Mouse (Mus musculus) frontal cortex, adult (tissue): ENCODE measurements around the gene Tnn.

ENCODE experiments used
- ATAC-seq: cut with Nextera tagmentation; 2 replicates; pipeline ENCODE4 v1.9.2; 2017; ENCODE audit warnings: mild to moderate bottlenecking, moderate library complexity, mixed read lengths; ENCODE audit not compliant: low TSS enrichment

Tnn gene

DNA sequence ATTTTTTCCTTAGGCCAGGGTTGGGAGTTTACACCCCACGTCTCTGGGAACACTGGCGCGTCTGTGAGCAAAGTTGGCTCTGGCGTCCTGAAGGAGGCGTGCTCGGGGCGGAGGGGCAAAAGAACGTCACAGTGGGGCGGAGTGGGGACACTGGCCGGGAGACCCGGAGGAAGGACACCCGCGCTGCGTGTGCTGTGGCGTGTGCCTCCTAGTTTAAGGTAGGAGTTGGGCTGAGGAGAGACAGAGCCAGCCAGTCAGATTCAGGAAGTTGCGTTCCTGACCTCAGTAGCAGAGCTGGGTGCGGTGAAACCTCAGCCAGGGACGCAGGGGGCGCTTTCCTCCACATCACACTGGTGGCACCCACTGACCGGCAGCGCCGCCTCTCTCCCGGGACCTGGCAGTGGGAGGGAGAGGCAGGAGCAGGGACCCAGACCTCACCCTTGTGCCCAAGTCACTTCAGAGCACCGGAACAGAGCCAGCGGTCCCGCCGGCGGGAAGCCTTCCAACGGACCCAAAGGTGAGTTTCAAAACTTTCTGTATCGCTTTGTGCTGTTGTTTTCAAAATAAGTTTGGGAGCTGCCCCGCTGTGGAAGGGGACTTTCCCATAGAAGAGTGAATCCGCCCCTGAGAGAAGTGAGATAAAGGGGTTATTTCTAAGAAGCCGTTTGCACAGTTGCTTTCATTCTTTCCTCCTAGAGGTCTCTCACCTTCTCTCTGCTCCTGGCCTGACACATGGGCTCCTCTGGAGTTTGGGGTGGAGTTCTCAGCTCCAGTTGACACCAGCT is 109.0 kb downstream of the Tnn start, which contains the start of gene 4930523C07Rik:
4930523C07Rik (plus strand) TSS at position 146 of the 785 bp plus-strand sequence.
- ATAC-seq: peak; percentile 64

DNA sequence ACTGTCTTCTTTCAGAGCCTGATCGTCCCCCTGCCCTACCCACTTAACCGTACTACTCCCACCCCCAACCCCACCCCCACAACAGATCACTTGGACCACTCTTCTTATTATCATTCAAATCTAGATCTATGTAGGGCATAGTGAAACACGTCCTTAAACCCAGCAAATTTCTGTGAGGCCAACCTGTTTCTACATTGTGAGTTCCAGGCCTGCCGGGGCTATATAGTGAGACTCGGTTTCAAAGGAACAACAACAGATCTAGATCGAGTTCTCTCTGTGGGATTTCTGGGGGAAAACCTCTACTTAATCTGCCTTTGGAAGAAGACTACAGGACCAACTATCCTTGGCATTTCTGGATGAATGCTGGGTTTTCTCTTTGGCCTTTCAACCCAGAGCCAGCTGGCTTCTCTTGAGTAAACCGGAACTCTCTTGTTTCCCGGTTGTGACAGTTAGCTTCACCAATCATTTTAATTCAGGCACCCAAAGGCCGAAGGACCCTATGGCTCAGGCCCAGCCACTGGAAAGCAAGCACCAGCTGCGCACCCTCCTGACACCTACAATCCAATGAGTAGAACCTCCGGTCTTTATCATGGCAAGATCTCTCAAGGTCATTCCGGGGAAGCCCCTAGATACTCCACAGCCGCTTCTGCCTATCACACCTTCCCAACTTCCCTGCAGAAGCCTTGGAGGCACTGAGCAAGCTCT is 110.0 kb downstream of the Tnn start:
- no peak for ATAC-seq

DNA sequence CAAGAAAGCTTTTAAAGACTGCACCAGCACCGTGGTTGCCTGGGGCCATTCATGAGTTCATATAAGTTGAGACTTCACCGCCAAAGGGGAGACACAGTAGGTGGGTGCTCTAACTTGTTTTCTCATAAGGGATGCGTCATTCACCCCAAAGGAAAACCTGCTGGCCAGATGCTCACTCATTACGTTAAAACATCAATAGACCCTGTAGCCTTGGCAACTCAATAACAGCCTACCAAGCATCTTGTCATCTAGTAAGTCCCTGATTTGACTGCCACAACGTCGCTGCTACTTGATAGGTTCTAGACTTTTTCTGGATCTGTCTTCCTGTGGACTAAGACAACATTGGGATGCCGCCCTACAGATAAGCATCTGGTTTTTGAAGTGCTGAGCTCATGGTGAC is 111.0 kb downstream of the Tnn start:
- ATAC-seq: no peak

DNA sequence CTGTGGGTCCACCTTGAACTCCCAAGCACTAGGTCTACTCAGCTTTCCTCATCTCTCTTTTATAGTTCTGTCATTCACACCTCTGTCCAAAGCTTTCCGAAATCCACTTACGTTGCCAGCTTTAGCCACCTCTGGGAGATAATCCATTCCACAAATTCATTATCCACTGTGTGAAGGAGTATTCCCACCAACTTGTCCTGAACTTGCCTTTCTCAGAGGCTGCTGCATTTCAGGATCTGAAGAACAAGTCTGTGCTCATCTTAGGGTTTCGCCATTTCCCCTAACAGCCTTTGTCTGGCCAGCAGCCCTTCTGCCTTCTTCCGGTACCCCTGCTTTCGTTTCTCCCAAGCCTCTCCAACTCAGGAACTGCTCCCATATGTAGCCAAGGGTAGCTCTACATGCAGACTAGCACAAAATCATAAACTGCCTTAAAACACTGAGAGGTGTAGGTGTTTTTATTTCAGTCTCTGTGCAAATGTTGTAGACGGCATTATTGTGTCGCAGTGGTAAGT is 112.1 kb downstream of the Tnn start:
- peak; percentile 22; the same call in 1 of the 2 replicates for ATAC-seq

DNA sequence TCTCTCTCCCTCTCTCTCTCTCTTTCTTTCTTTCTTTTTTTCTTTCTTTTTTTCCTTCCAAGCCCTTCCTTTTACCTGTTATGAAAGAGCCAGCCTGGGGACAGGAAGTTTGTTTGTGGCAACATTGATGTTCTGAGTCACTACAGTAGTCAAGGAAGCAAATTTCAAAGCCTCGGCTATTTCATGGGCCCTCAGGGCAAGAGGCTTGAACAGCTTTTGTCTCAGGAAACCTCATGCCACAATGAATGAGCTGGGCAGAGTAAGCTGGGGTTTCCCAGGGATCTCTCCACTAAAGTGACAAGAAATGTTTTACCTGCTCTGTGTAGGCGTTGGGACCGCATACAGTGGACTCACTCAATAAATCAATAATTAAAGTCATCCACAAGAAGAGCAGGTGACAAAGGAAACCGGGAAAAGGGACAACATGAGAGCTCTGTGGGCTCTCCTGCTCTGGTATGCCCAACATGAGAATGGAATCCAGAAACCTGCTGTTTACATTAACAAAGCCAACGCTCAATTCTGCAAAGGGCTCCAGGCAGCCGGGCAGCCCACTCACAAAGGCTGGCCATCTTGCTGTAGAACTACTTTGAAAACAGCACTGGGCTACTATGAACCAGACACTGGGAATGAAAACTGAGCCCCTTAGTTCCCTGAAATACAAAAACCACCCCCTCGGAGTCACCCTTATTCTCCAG is 113.3 kb downstream of the Tnn start:
- ATAC-seq: no peak

DNA sequence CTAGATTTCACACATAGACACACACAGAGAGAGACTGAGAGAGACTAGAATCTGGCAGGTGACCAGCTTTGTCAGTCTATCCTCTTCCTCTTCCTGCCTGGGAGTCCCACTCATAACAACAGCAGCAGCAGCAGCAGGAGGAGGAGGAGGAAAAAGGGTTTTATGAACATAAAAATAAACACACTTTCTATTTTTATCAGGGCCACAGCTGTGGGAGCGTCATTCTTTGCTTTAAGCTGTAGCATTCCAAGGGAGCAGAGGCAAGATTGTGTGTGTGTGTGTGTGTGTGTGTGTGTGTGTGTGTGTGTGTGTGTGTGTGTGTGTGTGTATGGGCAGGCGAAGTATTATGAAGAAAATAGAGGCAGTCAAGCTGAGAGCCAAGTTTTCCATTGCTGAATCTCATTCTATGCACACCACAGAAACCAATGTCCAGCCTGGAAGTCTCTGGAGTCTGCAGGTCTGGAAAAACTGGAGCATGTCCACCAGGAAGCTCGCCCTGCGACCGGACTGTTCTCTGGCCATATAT is 116.3 kb downstream of the Tnn start:
- peak; percentile 93 for ATAC-seq

DNA sequence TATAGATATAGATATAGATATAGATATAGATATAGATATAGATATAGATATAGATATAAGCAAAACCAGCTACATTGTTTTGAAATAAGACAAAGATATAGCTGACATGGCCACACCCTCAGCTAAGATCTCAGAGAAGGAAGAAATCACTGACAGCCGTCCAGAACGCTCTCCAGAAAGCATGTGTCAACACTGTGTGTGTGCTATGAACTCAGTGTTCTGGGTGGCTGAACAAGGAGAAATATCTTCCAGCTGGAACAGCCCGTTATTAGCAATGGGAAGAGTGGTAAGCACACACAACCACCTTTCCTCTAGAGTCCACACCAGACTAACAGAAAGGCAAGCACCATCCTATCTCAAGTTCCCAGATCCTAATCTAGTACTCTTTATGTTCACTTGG is 117.8 kb downstream of the Tnn start:
- ATAC-seq: no peak
